18 mouse cellular contexts compared by ENCODE assay signal in genomic region chr3:18934891-18935290, GRCm38 (mm10).
"Had no signal": no experiment of that assay in that cellular context is flagged by ENCODE, and none has a peak within 500 bp of the region (broad histone marks: within the 10 kb centered on the region; RNA-seq: fewer than 3 reads in every experiment).

No protein-coding gene starts in this region.

- H3K4me2 ChIP-seq: limb, embryonic 13.5 days; liver, embryonic 13.5 days; lung, embryonic 14.5 days; midbrain, embryonic 13.5 days; neural tube, embryonic 13.5 days had no signal

- H3K36me3 ChIP-seq: limb, embryonic 10.5 days; limb, embryonic 13.5 days; liver, embryonic 13.5 days; midbrain, embryonic 10.5 days; midbrain, embryonic 13.5 days; neural tube, embryonic 13.5 days had no signal

- H3K4me1 ChIP-seq: limb, embryonic 10.5 days; limb, embryonic 13.5 days; liver, embryonic 13.5 days; midbrain, embryonic 10.5 days had no signal

- DNase-seq: kidney, adult 9 months; kidney, postnatal 14 days; layer of hippocampus, adult 9-11 months; liver; liver, embryonic 13.5 days; lung, embryonic 14.5 days; thymus, adult 18-20 months; thymus, postnatal 36 days had no signal

- ATAC-seq: lung, postnatal 0 days; midbrain, embryonic 13.5 days; midbrain, embryonic 16.5 days had no signal

- H3K27ac ChIP-seq: layer of hippocampus, adult 2 months; limb, embryonic 10.5 days; limb, embryonic 13.5 days; liver, embryonic 13.5 days; macrophage; midbrain, embryonic 10.5 days; midbrain, embryonic 13.5 days had no signal

- H3K27me3 ChIP-seq: limb, embryonic 13.5 days; liver, embryonic 13.5 days; midbrain, embryonic 13.5 days; neural tube, embryonic 13.5 days had no signal

- H3K4me3 ChIP-seq: layer of hippocampus, adult 2 months; limb, embryonic 10.5 days; limb, embryonic 13.5 days; liver, embryonic 13.5 days; midbrain, embryonic 10.5 days; midbrain, embryonic 13.5 days; myocyte; neural tube, embryonic 13.5 days had no signal

- H3K9me3 ChIP-seq: limb, embryonic 10.5 days; limb, embryonic 13.5 days; liver, embryonic 13.5 days; midbrain, embryonic 10.5 days; midbrain, embryonic 13.5 days; neural tube, embryonic 13.5 days had no signal

- H3K9ac ChIP-seq: limb, embryonic 13.5 days; liver, embryonic 13.5 days; lung, embryonic 14.5 days; midbrain, embryonic 13.5 days; neural tube, embryonic 13.5 days had no signal
